9 mouse cellular contexts compared by ENCODE assay signal in the genomic region with DNA sequence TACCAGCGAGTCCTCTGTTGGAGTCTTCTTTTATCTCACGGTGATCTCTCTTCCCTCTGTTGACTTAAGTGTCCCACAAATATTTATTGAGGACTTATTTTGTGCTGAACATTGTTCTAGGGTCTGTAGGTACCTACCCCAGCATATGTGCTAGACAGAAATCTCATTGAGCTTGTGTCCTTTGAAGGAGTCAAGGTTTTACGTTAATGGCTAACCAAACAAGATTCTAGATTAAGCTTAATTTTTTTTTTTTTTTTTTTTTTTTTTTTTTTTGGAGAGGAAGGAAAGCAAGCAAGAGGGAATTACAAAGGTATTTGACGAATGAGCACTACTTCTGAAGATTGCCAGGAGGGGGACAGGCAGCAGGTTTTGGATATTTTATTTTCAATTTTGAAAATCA.
DNase-seq lines count a peak whose midpoint lies in the region; ATAC-seq and TF ChIP-seq lines count a peak whose summit lies in the region.
"Had no signal": no experiment of that assay in that cellular context is flagged by ENCODE, and none has a peak within 500 bp of the region (broad histone marks: within the 10 kb centered on the region; RNA-seq: fewer than 3 reads in every experiment).

No protein-coding gene starts in this region.

- no peak for TF ChIP-seq POLR2A in bone marrow macrophage, adult 2 months (IDR thresholded peaks at IDR 0.05; ENCODE audit: borderline replicate concordance, low read depth, low read length)

- 61% methylated on average over 4 of the region's 4 CpGs for WGBS in forebrain, postnatal 0 days
- 68% methylated on average over 4 of the region's 4 CpGs for WGBS in forebrain, embryonic 14.5 days
- WGBS in kidney, embryonic 16.5 days, result 56% methylated on average over 4 of the region's 4 CpGs
- WGBS in liver, embryonic 12.5 days (ENCODE audit: insufficient replicate concordance), result 18% methylated on average over 4 of the region's 4 CpGs

- no peaks in the 10 kb centered on the region for H3K4me1 ChIP-seq in forebrain, postnatal 0 days (ENCODE audit: insufficient read depth)
- H3K4me1 ChIP-seq in forebrain, embryonic 14.5 days (ENCODE audit: control insufficient read depth, insufficient read depth, low read length), result no peaks in the 10 kb centered on the region
- H3K4me1 ChIP-seq in kidney, embryonic 16.5 days (ENCODE audit: insufficient read depth, low read length), result no peaks in the 10 kb centered on the region
- no peaks in the 10 kb centered on the region; the same call in 1 of the 2 replicates for H3K4me1 ChIP-seq in bone marrow macrophage, adult 2 months (ENCODE audit: control insufficient read depth, insufficient read depth, low read length)
- H3K4me1 ChIP-seq in liver, embryonic 12.5 days, result peaks cover 6% of the 10 kb centered on the region

- no peak for TF ChIP-seq CTCF in forebrain, postnatal 0 days (IDR thresholded peaks at IDR 0.05; ENCODE audit: low read depth)
- TF ChIP-seq CTCF in bone marrow macrophage, adult 2 months (IDR thresholded peaks at IDR 0.05; ENCODE audit: low read depth, low read length), result no peak

- H3K27ac ChIP-seq in forebrain, postnatal 0 days (ENCODE audit: low read depth, low read length), result no peak overlapping the region
- H3K27ac ChIP-seq in forebrain, embryonic 14.5 days (ENCODE audit: low read depth, low read length), result no peak overlapping the region
- H3K27ac ChIP-seq in kidney, embryonic 16.5 days (ENCODE audit: low read length), result no peak overlapping the region
- no peak overlapping the region for H3K27ac ChIP-seq in bone marrow macrophage, adult 2 months (ENCODE audit: insufficient read depth, low read depth, low read length)
- no peak overlapping the region; the same call in 1 of the 2 replicates for H3K27ac ChIP-seq in liver, embryonic 12.5 days

- no peaks in the 10 kb centered on the region for H3K36me3 ChIP-seq in forebrain, postnatal 0 days (ENCODE audit: insufficient read depth)
- H3K36me3 ChIP-seq in forebrain, embryonic 14.5 days (ENCODE audit: control insufficient read depth, insufficient read depth, low read length), result no peaks in the 10 kb centered on the region
- no peaks in the 10 kb centered on the region for H3K36me3 ChIP-seq in kidney, embryonic 16.5 days (ENCODE audit: insufficient read depth, low read length)
- H3K36me3 ChIP-seq in liver, embryonic 12.5 days, result no peaks in the 10 kb centered on the region

- no peak for ATAC-seq in forebrain, postnatal 0 days
- no peak for ATAC-seq in forebrain, embryonic 14.5 days
- ATAC-seq in kidney, embryonic 16.5 days (ENCODE audit: low FRiP score, low TSS enrichment), result no peak
- ATAC-seq in liver, embryonic 12.5 days, result no peak

- no peak for DNase-seq in forebrain, postnatal 0 days
- DNase-seq in forebrain, embryonic 14.5 days (ENCODE audit: low spot score), result no peak
- DNase-seq in kidney, adult 18-20 months, result no peak
- no peak for DNase-seq in right cerebral cortex, adult 18-20 months
- DNase-seq in layer of hippocampus, postnatal 25 days (ENCODE audit: extremely low spot score in 1 of 2, low spot score in 1 of 2), result no peak
- DNase-seq: thymus, adult 2 months had no signal

- no peak overlapping the region for H3K9ac ChIP-seq in forebrain, postnatal 0 days
- no peak overlapping the region for H3K9ac ChIP-seq in forebrain, embryonic 14.5 days (ENCODE audit: low read length)
- 0 out of 2 replicates have a peak overlapping the region, but pooled peaks have one; percentile 47 for H3K9ac ChIP-seq in kidney, embryonic 16.5 days (replicated peaks; ENCODE audit: low read length)
- 0 out of 2 replicates have a peak overlapping the region, but pooled peaks have one; percentile 57 for H3K9ac ChIP-seq in liver, embryonic 12.5 days

- no peaks in the 10 kb centered on the region for H3K27me3 ChIP-seq in forebrain, postnatal 0 days (ENCODE audit: insufficient read depth, low read length)
- H3K27me3 ChIP-seq in forebrain, embryonic 14.5 days (replicated peaks; ENCODE audit: control insufficient read depth, insufficient read depth, low read length), result no peaks in the 10 kb centered on the region
- H3K27me3 ChIP-seq in kidney, embryonic 16.5 days (ENCODE audit: insufficient read depth, low read length), result peaks cover 19% of the 10 kb centered on the region; the same call in 1 of the 2 replicates
- H3K27me3 ChIP-seq in liver, embryonic 12.5 days (replicated peaks), result 0 out of 2 replicates have a peak, but pooled peaks cover 6% of the 10 kb centered on the region

- no peaks in the 10 kb centered on the region for H3K9me3 ChIP-seq in forebrain, postnatal 0 days (ENCODE audit: low read length)
- no peaks in the 10 kb centered on the region for H3K9me3 ChIP-seq in forebrain, embryonic 14.5 days (replicated peaks; ENCODE audit: control insufficient read depth, low read length)
- no peaks in the 10 kb centered on the region for H3K9me3 ChIP-seq in kidney, embryonic 16.5 days (ENCODE audit: low read length)
- H3K9me3 ChIP-seq in liver, embryonic 12.5 days (replicated peaks), result no peaks in the 10 kb centered on the region

- peak overlapping the region; percentile 55; the same call in 1 of the 2 replicates for H3K4me2 ChIP-seq in forebrain, postnatal 0 days (ENCODE audit: low read depth)
- H3K4me2 ChIP-seq in forebrain, embryonic 14.5 days (ENCODE audit: low read length), result no peak overlapping the region
- peak overlapping the region; percentile 62; the same call in 1 of the 2 replicates for H3K4me2 ChIP-seq in kidney, embryonic 16.5 days (replicated peaks; ENCODE audit: low read depth, low read length)
- H3K4me2 ChIP-seq in liver, embryonic 12.5 days, result peak overlapping the region; percentile 73

- H3K4me3 ChIP-seq in forebrain, postnatal 0 days (ENCODE audit: low read depth, low read length), result no peak overlapping the region
- H3K4me3 ChIP-seq in forebrain, embryonic 14.5 days (ENCODE audit: low read depth, low read length), result no peak overlapping the region
- peak overlapping the region; percentile 49 for H3K4me3 ChIP-seq in kidney, embryonic 16.5 days (ENCODE audit: low read length)
- peak overlapping the region; percentile 63 for H3K4me3 ChIP-seq in bone marrow macrophage, adult 2 months (ENCODE audit: insufficient read depth, low read length)
- peak overlapping the region; percentile 62 for H3K4me3 ChIP-seq in liver, embryonic 12.5 days

Comparison
In these comparisons a context has a peak if more than half of its experiments do, and no peak if none do; other contexts are left out.
1. H3K4me3 ChIP-seq: peak in kidney, embryonic 16.5 days (single experiment), bone marrow macrophage, adult 2 months (single experiment) and liver, embryonic 12.5 days (single experiment); none in forebrain, postnatal 0 days (single experiment) and forebrain, embryonic 14.5 days (single experiment).
2. H3K9ac ChIP-seq: peak in kidney, embryonic 16.5 days (single experiment) and liver, embryonic 12.5 days (single experiment); none in forebrain, postnatal 0 days (single experiment) and forebrain, embryonic 14.5 days (single experiment).